Mouse (Mus musculus) neural tube, postnatal 0 days (tissue): ENCODE measurements around the gene Ptpa. TPM values are rescaled to one million over a fixed set of nuclear protein-coding genes. Genes with fewer than 3 reads are reported as not detected.

Experiments
- microRNA-seq: library from miRNA; unstranded; fragments of <30 nt; microRNA quantifications from one replicate; pipeline ENCODE4, GENCODE M21; 2016
- polyA plus RNA-seq: library from polyadenylated mRNA; unstranded; fragments of >200 nt; fragmentation: Nextera tagmentation; extraction: Ambion mirVana; gene quantifications from 2 replicates; pipeline ENCODE4 v1.2.1, GENCODE M21; 2015

The Ptpa gene
- 125 and 136 TPM in 2 replicates for polyA plus RNA-seq

GRCm38 (mm10) chr2:30415936-30416648, at the start of gene Ptpa:
Gene Ptpa, plus strand, starts transcription at chr2:30416039.

GRCm38 (mm10) chr2:30392114-30392576, 23.7 kb upstream of the Ptpa start, which contains the start of gene Dolpp1:
Gene Dolpp1, plus strand, starts transcription at chr2:30392254.

GRCm38 (mm10) chr2:30415157-30415935, 493 bp upstream of the Ptpa start, which contains the start of gene Crat:
Gene Crat, minus strand, starts transcription at chr2:30415813.

GRCm38 (mm10) chr2:30474039-30474438, 58.2 kb downstream of the Ptpa start, which contains the start of gene Ier5l:
Gene Ier5l, minus strand, starts transcription at chr2:30474219.

Small RNA genes lying within 50 kb of the gene (microRNA-seq; reads per million reads assigned to microRNA genes)
- gene Gm47292: not detected

Other genes with a start within 250 kb of the Ptpa start
- gene Endog, start 244.5 kb upstream of the Ptpa start, polyA plus RNA-seq: 52.6 and 59.4 TPM in 2 replicates
- gene Spout1, start 237.6 kb upstream of the Ptpa start, polyA plus RNA-seq: 52.8 and 64.2 TPM in 2 replicates
- 17.1 and 18.6 TPM in 2 replicates for gene Kyat1, start 210.2 kb upstream of the Ptpa start, polyA plus RNA-seq
- 60.2 and 61.1 TPM in 2 replicates for gene Lrrc8a, start 178.3 kb upstream of the Ptpa start, polyA plus RNA-seq
- 0.09 and 0.15 TPM in 2 replicates for gene Gm28035, start 175.5 kb upstream of the Ptpa start, polyA plus RNA-seq
- gene Phyhd1, start 149.8 kb upstream of the Ptpa start, polyA plus RNA-seq: 7.3 and 8.3 TPM in 2 replicates
- not detected in 2 replicates for gene Gm28038, start 135.0 kb upstream of the Ptpa start, polyA plus RNA-seq
- 42.0 and 45.1 TPM in 2 replicates for gene Dolk, start 129.7 kb upstream of the Ptpa start, polyA plus RNA-seq
- gene Nup188, start 129.6 kb upstream of the Ptpa start, polyA plus RNA-seq: 10.0 and 11.1 TPM in 2 replicates
- 180 and 203 TPM in 2 replicates for gene Sh3glb2, start 56.7 kb upstream of the Ptpa start, polyA plus RNA-seq
- 33.5 and 36.1 TPM in 2 replicates for gene Miga2, start 51.8 kb upstream of the Ptpa start, polyA plus RNA-seq
- gene Dolpp1, start 23.8 kb upstream of the Ptpa start, polyA plus RNA-seq: 53.7 and 54.8 TPM in 2 replicates
- 25.8 and 29.2 TPM in 2 replicates for gene Crat, start 226 bp upstream of the Ptpa start, polyA plus RNA-seq
- gene Ier5l, start 58.2 kb downstream of the Ptpa start, polyA plus RNA-seq: 2.4 and 6.8 TPM in 2 replicates
- 0.32 and 0.59 TPM in 2 replicates for gene Cstad, start 179.0 kb downstream of the Ptpa start, polyA plus RNA-seq